In genomic region chr4:98091368-98091827, GRCm38 (mm10) we compare ENCODE assay signal across 8 mouse cellular contexts.
A peak's percentile ranks its signal among the peaks of the same experiment; 100 is the strongest.
DNase-seq lines count a peak whose midpoint lies in the region; ATAC-seq and TF ChIP-seq lines count a peak whose summit lies in the region.

No protein-coding gene starts in this region.

- peak; percentile 94 for TF ChIP-seq EP300 in heart, adult 2 months (IDR thresholded peaks at IDR 0.05; ENCODE audit: insufficient read depth, low read depth, low read length)
- peak; percentile 33; the same call in 1 of the 2 replicates for TF ChIP-seq EP300 in liver, postnatal 0 days (IDR thresholded peaks at IDR 0.05; ENCODE audit: low read depth)

- no peaks in the 10 kb centered on the region for H3K79me2 ChIP-seq in heart, adult 2 months (replicated peaks; ENCODE audit: control insufficient read depth, insufficient read depth, low read length)

- no peak for TF ChIP-seq CTCF in forebrain, postnatal 0 days (IDR thresholded peaks at IDR 0.05; ENCODE audit: low read depth)
- TF ChIP-seq CTCF in heart, adult 2 months (IDR thresholded peaks at IDR 0.05) = peak; percentile 48
- TF ChIP-seq CTCF in liver, postnatal 0 days (IDR thresholded peaks at IDR 0.05; ENCODE audit: low read depth) = no peak

- ATAC-seq in forebrain, postnatal 0 days = peak; percentile 51
- ATAC-seq in forebrain, embryonic 14.5 days = no peak
- peak; percentile 81 for ATAC-seq in liver, postnatal 0 days

- H3K4me3 ChIP-seq in forebrain, postnatal 0 days (ENCODE audit: low read depth, low read length) = no peak overlapping the region
- no peak overlapping the region for H3K4me3 ChIP-seq in forebrain, embryonic 14.5 days (ENCODE audit: low read depth, low read length)
- H3K4me3 ChIP-seq in heart, adult 2 months = no peak overlapping the region
- no peak overlapping the region for H3K4me3 ChIP-seq in liver, postnatal 0 days (ENCODE audit: low read depth, low read length)

- H3K4me1 ChIP-seq in forebrain, postnatal 0 days (ENCODE audit: insufficient read depth) = no peaks in the 10 kb centered on the region
- no peaks in the 10 kb centered on the region for H3K4me1 ChIP-seq in forebrain, embryonic 14.5 days (ENCODE audit: control insufficient read depth, insufficient read depth, low read length)
- H3K4me1 ChIP-seq in heart, adult 2 months (ENCODE audit: control insufficient read depth, insufficient read depth, low read length) = peaks cover 35% of the 10 kb centered on the region
- peaks cover 20% of the 10 kb centered on the region for H3K4me1 ChIP-seq in liver, postnatal 0 days (ENCODE audit: insufficient read depth)

- peak overlapping the region; percentile 16; the same call in 1 of the 2 replicates for H3K27ac ChIP-seq in forebrain, postnatal 0 days (ENCODE audit: low read depth, low read length)
- H3K27ac ChIP-seq in forebrain, embryonic 14.5 days (ENCODE audit: low read depth, low read length) = no peak overlapping the region
- peak overlapping the region; percentile 83 for H3K27ac ChIP-seq in heart, adult 2 months
- H3K27ac ChIP-seq in liver, postnatal 0 days (ENCODE audit: low read depth) = peak overlapping the region; percentile 79

- 62% methylated on average over 4 of the region's 4 CpGs for WGBS in forebrain, postnatal 0 days
- 69% methylated on average over 4 of the region's 4 CpGs for WGBS in forebrain, embryonic 14.5 days
- 8% methylated on average over 4 of the region's 4 CpGs for WGBS in heart, adult 2 months
- WGBS in liver, postnatal 0 days (ENCODE audit: insufficient replicate concordance) = 34% methylated on average over 4 of the region's 4 CpGs

- H3K4me2 ChIP-seq in forebrain, postnatal 0 days (ENCODE audit: low read depth) = no peak overlapping the region
- no peak overlapping the region for H3K4me2 ChIP-seq in forebrain, embryonic 14.5 days (ENCODE audit: low read length)
- H3K4me2 ChIP-seq in liver, postnatal 0 days (ENCODE audit: low read depth, low read length) = no peak overlapping the region

- peak; percentile 37; the same call in 1 of the 2 replicates for TF ChIP-seq POLR2A in heart, adult 2 months (IDR thresholded peaks at IDR 0.05; ENCODE audit: insufficient read depth, low read depth, low read length)

- H3K27me3 ChIP-seq in forebrain, postnatal 0 days (ENCODE audit: insufficient read depth, low read length) = no peaks in the 10 kb centered on the region
- no peaks in the 10 kb centered on the region for H3K27me3 ChIP-seq in forebrain, embryonic 14.5 days (replicated peaks; ENCODE audit: control insufficient read depth, insufficient read depth, low read length)
- H3K27me3 ChIP-seq in heart, adult 2 months (ENCODE audit: control insufficient read depth, insufficient read depth, low read length) = no peaks in the 10 kb centered on the region
- H3K27me3 ChIP-seq in liver, postnatal 0 days (ENCODE audit: insufficient read depth, low read length) = no peaks in the 10 kb centered on the region

- H3K36me3 ChIP-seq in forebrain, postnatal 0 days (ENCODE audit: insufficient read depth) = no peaks in the 10 kb centered on the region
- H3K36me3 ChIP-seq in forebrain, embryonic 14.5 days (ENCODE audit: control insufficient read depth, insufficient read depth, low read length) = peaks cover 5% of the 10 kb centered on the region; the same call in 1 of the 2 replicates
- H3K36me3 ChIP-seq in heart, adult 2 months (ENCODE audit: control insufficient read depth, insufficient read depth, low read length) = peaks cover 18% of the 10 kb centered on the region
- H3K36me3 ChIP-seq in liver, postnatal 0 days (replicated peaks; ENCODE audit: insufficient read depth, low read length) = no peaks in the 10 kb centered on the region

- no peak overlapping the region for H3K9ac ChIP-seq in forebrain, postnatal 0 days
- no peak overlapping the region for H3K9ac ChIP-seq in forebrain, embryonic 14.5 days (ENCODE audit: low read length)
- no peak overlapping the region for H3K9ac ChIP-seq in heart, adult 2 months (ENCODE audit: low read depth, low read length)
- H3K9ac ChIP-seq in liver, postnatal 0 days (replicated peaks) = no peak overlapping the region

- DNase-seq in forebrain, postnatal 0 days = no peak
- DNase-seq in forebrain, embryonic 14.5 days (ENCODE audit: low spot score) = no peak
- peak; percentile 70 to 91 for DNase-seq in adrenal gland, adult (ENCODE audit: inconsistent age in 2 of 2, low spot score in 1 of 2)
- DNase-seq in heart, adult 2 months = peak; percentile 73 to 86
- DNase-seq in kidney, adult 11 months = peak; percentile 66
- peak; percentile 42 for DNase-seq in liver, postnatal 0 days
- DNase-seq in thymus, adult 18-20 months = peak; percentile 70 to 79
- no peak for DNase-seq in right cerebral cortex, postnatal 25 days

- intact Hi-C loops in heart, adult 2 months (cut with DNase I) = loop anchor here (1.0 kb wide), 1 partner anchor 15 kb away; no protein-coding TSS in a partner anchor

- H3K9me3 ChIP-seq in forebrain, postnatal 0 days (ENCODE audit: low read length) = no peaks in the 10 kb centered on the region
- H3K9me3 ChIP-seq in forebrain, embryonic 14.5 days (replicated peaks; ENCODE audit: control insufficient read depth, low read length) = no peaks in the 10 kb centered on the region
- H3K9me3 ChIP-seq in liver, postnatal 0 days (ENCODE audit: low read length) = no peaks in the 10 kb centered on the region

Comparison
In these comparisons a context has a peak if more than half of its experiments do, and no peak if none do; other contexts are left out.
1. DNase-seq: peak in adrenal gland, adult (2 of 2), heart, adult 2 months (2 of 2), kidney, adult 11 months (single experiment), liver, postnatal 0 days (single experiment) and thymus, adult 18-20 months (2 of 2); none in forebrain, postnatal 0 days (single experiment), forebrain, embryonic 14.5 days (single experiment) and right cerebral cortex, postnatal 25 days (single experiment).